Mouse (Mus musculus) midbrain, embryonic 13.5 days (tissue): ENCODE data around the gene Sema3f. TPM values are rescaled to one million over a fixed set of nuclear protein-coding genes. Genes with fewer than 3 reads are reported as not detected.

Experiments used
- ATAC-seq: fragments of 200-750 bp; cut with Nextera tagmentation; 2 replicates; pipeline ENCODE4 v1.8.0; 2017; ENCODE audit warnings: mild to moderate bottlenecking, moderate TSS enrichment, moderate library complexity
- H3K27ac ChIP-seq: fragments of 300-500 bp; sonication (generic); 2 replicates; pipeline ENCODE4 v1.5.1; 2015; ENCODE audit warnings: inconsistent platforms, mild to moderate bottlenecking, moderate library complexity
- H3K27me3 ChIP-seq: fragments of 300-500 bp; sonication (generic); 2 replicates; pipeline ENCODE4 v1.6.1; 2015; ENCODE audit warnings: mild to moderate bottlenecking, inconsistent platforms
- H3K36me3 ChIP-seq: fragments of 300-500 bp; sonication (generic); 2 replicates; pipeline ENCODE4 v1.6.1; 2015; ENCODE audit warnings: mild to moderate bottlenecking, inconsistent platforms
- H3K4me1 ChIP-seq: fragments of 300-500 bp; sonication (generic); replicated peaks from 2 replicates; pipeline ENCODE4 v1.6.1; 2015; ENCODE audit warnings: inconsistent platforms
- H3K4me2 ChIP-seq: fragments of 300-500 bp; sonication (generic); replicated peaks from 2 replicates; pipeline ENCODE4 v1.6.1; 2015; ENCODE audit warnings: moderate library complexity, mild to moderate bottlenecking, inconsistent platforms
- H3K4me3 ChIP-seq: fragments of 300-500 bp; sonication (generic); replicated peaks from 2 replicates; pipeline ENCODE4 v1.5.1; 2015; ENCODE audit warnings: mild to moderate bottlenecking, inconsistent platforms
- H3K9ac ChIP-seq: fragments of 300-500 bp; sonication (generic); replicated peaks from 2 replicates; pipeline ENCODE4 v1.6.1; 2015; ENCODE audit warnings: mild to moderate bottlenecking, inconsistent platforms
- H3K9me3 ChIP-seq: fragments of 300-500 bp; sonication (generic); 2 replicates; pipeline ENCODE4 v1.6.1; 2016; ENCODE audit warnings: mild to moderate bottlenecking, inconsistent platforms
- WGBS: fragments of 180-500 bp; shearing (Covaris S2); methylation state at CpG from one replicate; pipeline ENCODE4 v1.1.7; 2015; 5-methylcytosine and 5-hydroxymethylcytosine counted together
- polyA plus RNA-seq: library from polyadenylated mRNA; unstranded; fragments of >200 nt; fragmentation: Nextera tagmentation; extraction: Ambion mirVana; gene quantifications from 2 replicates; pipeline ENCODE4 v1.2.1, GENCODE M21; 2015

Sema3f gene
- polyA plus RNA-seq, 1 experiment from 2014 or later, result 24.6 TPM

- ATAC-seq, result no peak
- 19% methylated on average over 8 of the region's 8 CpGs for WGBS
- peaks cover 28% of the 10 kb centered on the region for H3K27me3 ChIP-seq
These were observed 42.3 kb downstream of the Sema3f start for GRCm38 (mm10) chr9:107668011-107668410.

GRCm38 (mm10) chr9:107667219-107667618 lies 43.1 kb downstream of the Sema3f start:
- peak; percentile 91 for ATAC-seq
- Histone ChIP-seq H3K36me3 (no peaks in the 10 kb centered on the region), H3K9ac (peak overlapping the region; percentile 62), H3K4me1 (peaks cover 49% of the 10 kb centered on the region), H3K27me3 (peaks cover 28% of the 10 kb centered on the region), H3K4me3 (peak overlapping the region; percentile 36), H3K4me2 (peak overlapping the region; percentile 63), H3K27ac (no peak overlapping the region; the same call in 1 of the 2 replicates), H3K9me3 (no peaks in the 10 kb centered on the region)
- under 1% methylated on average over 24 of the region's 24 CpGs for WGBS

More at GRCm38 (mm10) chr9:107668011-107668410, 42.3 kb downstream of the Sema3f start:
- H3K27ac ChIP-seq, result no peak overlapping the region
- no peak overlapping the region for H3K4me3 ChIP-seq
- H3K4me2 ChIP-seq, result 0 out of 2 replicates have a peak overlapping the region, but pooled peaks have one; percentile 63
- no peaks in the 10 kb centered on the region for H3K36me3 ChIP-seq
- H3K9me3 ChIP-seq, result no peaks in the 10 kb centered on the region
- H3K9ac ChIP-seq, result no peak overlapping the region
- H3K4me1 ChIP-seq, result peaks cover 49% of the 10 kb centered on the region

- Histone ChIP-seq H3K27me3 (peaks cover 28% of the 10 kb centered on the region), H3K9ac (peak overlapping the region; percentile 62), H3K36me3 (no peaks in the 10 kb centered on the region), H3K4me3 (peak overlapping the region; percentile 36), H3K4me2 (peak overlapping the region; percentile 63), H3K27ac (no peak overlapping the region; the same call in 1 of the 2 replicates), H3K9me3 (no peaks in the 10 kb centered on the region), H3K4me1 (peaks cover 49% of the 10 kb centered on the region)
- WGBS, result under 1% methylated on average over 30 of the region's 30 CpGs
- ATAC-seq, result peak; percentile 46
These were observed 43.5 kb downstream of the Sema3f start for GRCm38 (mm10) chr9:107666751-107667205.

GRCm38 (mm10) chr9:107665308-107665707 lies 45.0 kb downstream of the Sema3f start:
- Histone ChIP-seq H3K36me3 (no peaks in the 10 kb centered on the region), H3K4me3 (no peak overlapping the region), H3K9ac (no peak overlapping the region), H3K27me3 (peaks cover 28% of the 10 kb centered on the region), H3K9me3 (no peaks in the 10 kb centered on the region), H3K4me1 (peaks cover 47% of the 10 kb centered on the region), H3K27ac (no peak overlapping the region), H3K4me2 (peak overlapping the region; percentile 63; the same call in 1 of the 2 replicates)
- 81% methylated on average over 7 of the region's 7 CpGs for WGBS
- no peak for ATAC-seq

- Histone ChIP-seq H3K4me3 (no peak overlapping the region), H3K4me2 (no peak overlapping the region), H3K27ac (0 out of 2 replicates have a peak overlapping the region, but pooled peaks have one; percentile 15), H3K9me3 (no peaks in the 10 kb centered on the region), H3K27me3 (peaks cover 27% of the 10 kb centered on the region), H3K36me3 (no peaks in the 10 kb centered on the region), H3K4me1 (peaks cover 41% of the 10 kb centered on the region), H3K9ac (no peak overlapping the region)
- WGBS, result 49% methylated on average over 9 of the region's 9 CpGs
- no peak for ATAC-seq
These were observed 46.8 kb downstream of the Sema3f start for GRCm38 (mm10) chr9:107663525-107663924.

- Histone ChIP-seq H3K4me1 (peaks cover 36% of the 10 kb centered on the region), H3K9me3 (no peaks in the 10 kb centered on the region), H3K4me3 (no peak overlapping the region), H3K4me2 (no peak overlapping the region), H3K27ac (no peak overlapping the region), H3K36me3 (no peaks in the 10 kb centered on the region), H3K27me3 (peaks cover 19% of the 10 kb centered on the region), H3K9ac (no peak overlapping the region)
- WGBS, result 89% methylated on average over 8 of the region's 8 CpGs
- no peak for ATAC-seq
These were observed 47.9 kb downstream of the Sema3f start for GRCm38 (mm10) chr9:107662342-107662741.

GRCm38 (mm10) chr9:107660777-107661176 lies 49.5 kb downstream of the Sema3f start:
- ATAC-seq, result no peak
- Histone ChIP-seq H3K9ac (no peak overlapping the region), H3K27ac (no peak overlapping the region), H3K4me3 (no peak overlapping the region), H3K9me3 (no peaks in the 10 kb centered on the region), H3K4me2 (no peak overlapping the region), H3K36me3 (no peaks in the 10 kb centered on the region), H3K27me3 (peaks cover 8% of the 10 kb centered on the region), H3K4me1 (peaks cover 21% of the 10 kb centered on the region)
- WGBS, result 75% methylated on average over 3 of the region's 3 CpGs

- no peak overlapping the region for H3K9ac ChIP-seq
- no peak overlapping the region for H3K4me3 ChIP-seq
- H3K4me2 ChIP-seq, result no peak overlapping the region
- peak overlapping the region; percentile 21; the same call in 1 of the 2 replicates for H3K27ac ChIP-seq
- peaks cover under 1% of the 10 kb centered on the region; the same call in 1 of the 2 replicates for H3K27me3 ChIP-seq
- no peaks in the 10 kb centered on the region for H3K36me3 ChIP-seq
- WGBS, result 83% methylated on average over 3 of the region's 3 CpGs
- no peaks in the 10 kb centered on the region for H3K9me3 ChIP-seq
- ATAC-seq, result no peak
- peaks cover 20% of the 10 kb centered on the region for H3K4me1 ChIP-seq
These were observed 50.3 kb downstream of the Sema3f start for GRCm38 (mm10) chr9:107659961-107660360.

- Histone ChIP-seq H3K4me3 (no peak overlapping the region), H3K9ac (no peak overlapping the region), H3K27me3 (no peaks in the 10 kb centered on the region; the same call in 1 of the 2 replicates), H3K9me3 (no peaks in the 10 kb centered on the region), H3K36me3 (no peaks in the 10 kb centered on the region), H3K27ac (peak overlapping the region; percentile 21; the same call in 1 of the 2 replicates), H3K4me2 (no peak overlapping the region), H3K4me1 (peaks cover 20% of the 10 kb centered on the region)
- 79% methylated on average over 10 of the region's 10 CpGs for WGBS
- ATAC-seq, result peak; percentile 76
These were observed 50.7 kb downstream of the Sema3f start for GRCm38 (mm10) chr9:107659551-107659950.

- Histone ChIP-seq H3K4me2 (no peak overlapping the region), H3K9ac (no peak overlapping the region), H3K9me3 (no peaks in the 10 kb centered on the region), H3K36me3 (no peaks in the 10 kb centered on the region), H3K4me1 (peaks cover 12% of the 10 kb centered on the region; the same call in 1 of the 2 replicates), H3K4me3 (no peak overlapping the region), H3K27me3 (no peaks in the 10 kb centered on the region; the same call in 1 of the 2 replicates), H3K27ac (no peak overlapping the region)
- ATAC-seq, result no peak
- 91% methylated on average over 6 of the region's 6 CpGs for WGBS
These were observed 52.2 kb downstream of the Sema3f start for GRCm38 (mm10) chr9:107658096-107658495.

- Histone ChIP-seq H3K9me3 (no peaks in the 10 kb centered on the region), H3K27ac (no peak overlapping the region), H3K4me2 (no peak overlapping the region), H3K4me3 (no peak overlapping the region), H3K9ac (no peak overlapping the region), H3K36me3 (no peaks in the 10 kb centered on the region), H3K4me1 (peaks cover 11% of the 10 kb centered on the region; the same call in 1 of the 2 replicates), H3K27me3 (no peaks in the 10 kb centered on the region)
- 81% methylated on average over 5 of the region's 5 CpGs for WGBS
- ATAC-seq, result no peak
These were observed 53.1 kb downstream of the Sema3f start for GRCm38 (mm10) chr9:107657144-107657543.

- H3K27me3 ChIP-seq, result no peaks in the 10 kb centered on the region
- ATAC-seq, result no peak
- H3K4me1 ChIP-seq, result peaks cover 26% of the 10 kb centered on the region
- no peak overlapping the region for H3K4me2 ChIP-seq
- no peaks in the 10 kb centered on the region for H3K36me3 ChIP-seq
- no peak overlapping the region for H3K27ac ChIP-seq
- H3K9me3 ChIP-seq, result no peaks in the 10 kb centered on the region
- no peak overlapping the region for H3K4me3 ChIP-seq
- 80% methylated on average over 4 of the region's 4 CpGs for WGBS
- no peak overlapping the region for H3K9ac ChIP-seq
These were observed 55.7 kb downstream of the Sema3f start for GRCm38 (mm10) chr9:107654585-107654984.

- H3K4me2 ChIP-seq, result no peak overlapping the region
- WGBS, result 89% methylated on average over 2 of the region's 2 CpGs
- H3K4me3 ChIP-seq, result no peak overlapping the region
- no peak for ATAC-seq
- no peak overlapping the region for H3K27ac ChIP-seq
- no peaks in the 10 kb centered on the region for H3K27me3 ChIP-seq
- peaks cover 24% of the 10 kb centered on the region for H3K4me1 ChIP-seq
- no peaks in the 10 kb centered on the region for H3K9me3 ChIP-seq
- no peaks in the 10 kb centered on the region for H3K36me3 ChIP-seq
- H3K9ac ChIP-seq, result no peak overlapping the region
These were observed 56.8 kb downstream of the Sema3f start for GRCm38 (mm10) chr9:107653474-107653873.
